Mouse (Mus musculus): ENCODE data around the gene Net1. TPM values are rescaled to one million over a fixed set of nuclear protein-coding genes. Genes with fewer than 3 reads are reported as not detected.

Gene Net1
- polyA plus RNA-seq, 1 experiment from 2014 or later = 46.5 TPM

DNA sequence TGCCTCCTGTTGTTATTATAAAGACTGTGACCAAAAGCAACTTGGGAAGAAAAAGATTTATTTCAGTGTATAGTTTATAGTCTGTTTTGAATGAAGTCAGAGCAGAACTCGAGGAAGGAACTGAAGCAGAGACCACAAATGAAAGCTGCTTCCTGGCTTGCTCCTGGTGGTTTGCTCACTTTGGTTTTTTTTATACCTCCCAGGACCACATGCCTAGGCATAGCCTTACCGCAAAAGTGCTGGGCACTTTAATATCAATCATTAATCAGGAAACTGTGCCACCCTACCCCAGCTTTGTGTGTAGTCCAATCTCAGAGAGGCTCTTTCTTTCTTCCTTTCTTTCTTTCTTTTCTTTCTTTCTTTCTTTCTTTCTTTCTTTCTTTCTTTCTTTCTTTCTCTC is 85.6 kb downstream of the Net1 start:
- H3K27ac ChIP-seq (ENCODE audit: low read depth) = no peak overlapping the region
- ATAC-seq (no peak), DNase-seq (no peak)
- 25% methylated on average over 2 of the region's 2 CpGs for WGBS (ENCODE audit: insufficient replicate concordance)
- H3K4me2 ChIP-seq (ENCODE audit: low read depth, low read length) = no peak overlapping the region
- H3K9me3 ChIP-seq (ENCODE audit: low read length) = no peaks in the 10 kb centered on the region
- TF ChIP-seq EP300 (IDR thresholded peaks at IDR 0.05; ENCODE audit: low read depth) = no peak
- TF ChIP-seq CTCF (IDR thresholded peaks at IDR 0.05; ENCODE audit: low read depth) = no peak
- no peaks in the 10 kb centered on the region for H3K27me3 ChIP-seq (ENCODE audit: insufficient read depth, low read length)
- H3K9ac ChIP-seq (replicated peaks) = no peak overlapping the region
- H3K4me1 ChIP-seq (ENCODE audit: insufficient read depth) = no peaks in the 10 kb centered on the region
- H3K4me3 ChIP-seq (ENCODE audit: low read depth, low read length) = no peak overlapping the region
- H3K36me3 ChIP-seq (replicated peaks; ENCODE audit: insufficient read depth, low read length) = no peaks in the 10 kb centered on the region

Small RNAs within 50 kb of the gene (microRNA-seq; reads per million reads assigned to microRNA genes)
- gene Gm22460 = not detected

Other genes with a start within 250 kb of the Net1 start
- gene Calml3, start 113.9 kb downstream of the Net1 start, polyA plus RNA-seq (2015; fragmentation: Nextera tagmentation; extraction: Ambion mirVana) = not detected in 2 replicates
- gene Calm4, start 80.5 kb downstream of the Net1 start, polyA plus RNA-seq (2015; fragmentation: Nextera tagmentation; extraction: Ambion mirVana) = not detected in 2 replicates
- not detected in 2 replicates for gene Calm5, start 64.0 kb downstream of the Net1 start, polyA plus RNA-seq (2015; fragmentation: Nextera tagmentation; extraction: Ambion mirVana)
- 0.08 TPM in 1 of 2 replicates, not detected in the other for gene Tubal3, start 54 bp upstream of the Net1 start, polyA plus RNA-seq (2015; fragmentation: Nextera tagmentation; extraction: Ambion mirVana)
- gene Ucn3, start 27.1 kb upstream of the Net1 start, polyA plus RNA-seq (2015; fragmentation: Nextera tagmentation; extraction: Ambion mirVana) = not detected in 2 replicates
- gene Akr1c14, start 130.8 kb upstream of the Net1 start, polyA plus RNA-seq (2015; fragmentation: Nextera tagmentation; extraction: Ambion mirVana) = 35.1 and 41.2 TPM in 2 replicates
- gene Akr1c18, start 232.4 kb upstream of the Net1 start, polyA plus RNA-seq (2015; fragmentation: Nextera tagmentation; extraction: Ambion mirVana) = 26.8 and 30.5 TPM in 2 replicates

All from liver, postnatal 0 days (tissue).